Mouse (Mus musculus): Measurements from ENCODE around the gene Lcp1. TPM values are rescaled to one million over a fixed set of nuclear protein-coding genes. Genes with fewer than 3 reads are reported as not detected.
A peak's percentile ranks its signal among the peaks of the same experiment; 100 is the strongest.

Gene Lcp1
- total and polyA plus RNA-seq, 3 experiments: 258 to 777 (median 373) TPM

DNA sequence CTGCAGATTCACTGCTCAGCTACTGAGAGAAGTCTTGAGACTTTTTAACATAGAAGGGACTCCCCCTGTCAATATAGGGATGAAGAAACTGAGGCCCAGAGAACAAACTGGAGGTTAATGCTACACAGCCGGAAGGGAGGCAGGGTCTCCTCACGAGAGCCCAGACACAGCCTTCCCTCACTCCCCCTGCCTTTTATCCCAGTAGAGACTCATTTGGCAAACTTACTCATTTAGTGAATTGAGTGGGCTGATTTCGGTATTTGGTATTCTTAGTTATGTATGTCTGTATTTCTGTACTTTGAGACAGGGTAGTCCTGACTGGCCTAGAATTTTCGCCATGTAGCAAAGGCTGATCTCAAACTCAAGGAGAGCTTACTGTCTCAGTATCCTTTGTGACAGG is 59.8 kb downstream of the Lcp1 start:
- dilution Hi-C loops (cut with MboI; ENCODE audit: extremely low pct_ligation_motif_present, extremely low pct_unique_long_range_greater_than_20kb, low sequenced_read_pairs): no loop called here

GRCm38 (mm10) chr14:75192427-75192826 is 61.5 kb downstream of the Lcp1 start:
- Histone ChIP-seq H3K27me3 (replicated peaks) (no peaks in the 10 kb centered on the region), H3K4me3 (replicated peaks in 1 of 3; ENCODE audit: low read depth in 2 of 3, low read length in 2 of 3, poor library complexity in 1 of 3) (peak overlapping the region; percentile 10 to 47 (median 40)), H3K4me1 (ENCODE audit: control insufficient read depth in 1 of 2, insufficient read depth in 2 of 2) (peaks cover 35 to 99% of the 10 kb centered on the region in 2 experiments), H3K4me2 (ENCODE audit: insufficient read depth, low read depth, poor library complexity, severe bottlenecking) (peak overlapping the region; percentile 64), H3K9ac (ENCODE audit: insufficient read depth, low read depth) (peak overlapping the region; percentile 42), H3K27ac (ENCODE audit: insufficient read depth, low read depth) (peak overlapping the region; percentile 95), H3K79me2 (replicated peaks; ENCODE audit: control insufficient read depth, extremely low read depth, insufficient read depth, poor library complexity, severe bottlenecking) (peaks cover 86% of the 10 kb centered on the region), H3K36me3 (replicated peaks in 1 of 2; ENCODE audit: control insufficient read depth in 1 of 2, insufficient read depth in 1 of 2, low read length in 1 of 2) (peaks cover 4 to 72% of the 10 kb centered on the region in 2 experiments), H3K9me3 (replicated peaks; ENCODE audit: low read length) (no peaks in the 10 kb centered on the region)
- no peak for DNase-seq (ENCODE audit: extremely low read depth)
- dilution Hi-C loops (cut with MboI; ENCODE audit: extremely low pct_ligation_motif_present, extremely low pct_unique_long_range_greater_than_20kb, low sequenced_read_pairs) (no loop called here), in situ Hi-C loops (cut with MboI; ENCODE audit: low pct_ligation_motif_present, low pct_unique_long_range_greater_than_20kb, low sequenced_read_pairs) (loop anchor here (10.0 kb wide), 1 partner anchor 138 kb away; no protein-coding TSS in a partner anchor)
- no peak for TF ChIP-seq NELFE (IDR thresholded peaks at IDR 0.05; ENCODE audit: low read depth, low read length)
- TF ChIP-seq JUN (IDR thresholded peaks at IDR 0.05; ENCODE audit: insufficient read depth, low read depth, low read length): no peak
- TF ChIP-seq GABPA (IDR thresholded peaks at IDR 0.05; ENCODE audit: insufficient replicate concordance, low read depth, low read length): no peak
- no peak for TF ChIP-seq JUND (conservative IDR thresholded peaks at IDR 0.05; ENCODE audit: low read depth, low read length)
- no peak for TF ChIP-seq NRF1 (IDR thresholded peaks at IDR 0.05; ENCODE audit: low read depth, low read length)
- TF ChIP-seq UBTF (IDR thresholded peaks at IDR 0.05; ENCODE audit: low read depth, low read length): 0 out of 2 replicates have a peak, but pooled peaks have one; percentile 44
- TF ChIP-seq PAX5 (IDR thresholded peaks at IDR 0.05; ENCODE audit: low read length): no peak
- no peak for TF ChIP-seq CHD1 (IDR thresholded peaks at IDR 0.05; ENCODE audit: low read depth, low read length)
- TF ChIP-seq ZC3H11A (IDR thresholded peaks at IDR 0.05; ENCODE audit: low read depth, low read length): no peak
- peak; percentile 34 for TF ChIP-seq SMC3 (IDR thresholded peaks at IDR 0.05; ENCODE audit: low read depth, low read length)
- peak; percentile 41; the same call in 1 of the 2 replicates for TF ChIP-seq MXI1 (IDR thresholded peaks at IDR 0.05; ENCODE audit: low read depth, low read length)
- TF ChIP-seq USF1 (IDR thresholded peaks at IDR 0.05; ENCODE audit: low read depth, low read length): no peak
- peak in 1 of 2 experiments; percentile 29; a peak in 1 of 4 replicates for TF ChIP-seq CTCF (conservative IDR thresholded peaks at IDR 0.05 in 1 of 2, IDR thresholded peaks at IDR 0.05 in 1 of 2; ENCODE audit: low read depth in 2 of 2, low read length in 2 of 2)
- no peak for TF ChIP-seq ZMIZ1 (IDR thresholded peaks at IDR 0.05; ENCODE audit: low read depth, low read length)
- TF ChIP-seq ETS1 (conservative IDR thresholded peaks at IDR 0.05; ENCODE audit: low read depth, low read length): no peak
- TF ChIP-seq ZKSCAN1 (IDR thresholded peaks at IDR 0.05; ENCODE audit: borderline replicate concordance, low read depth, low read length): no peak
- TF ChIP-seq ELF1 (IDR thresholded peaks at IDR 0.05; ENCODE audit: low read depth, low read length): peak; percentile 33; the same call in 1 of the 2 replicates
- TF ChIP-seq MEF2A (IDR thresholded peaks at IDR 0.05; ENCODE audit: borderline replicate concordance, low read depth, low read length): no peak
- no peak for TF ChIP-seq KAT2A (IDR thresholded peaks at IDR 0.05; ENCODE audit: insufficient replicate concordance, low read length)
- no peak for TF ChIP-seq MAFK (IDR thresholded peaks at IDR 0.05; ENCODE audit: insufficient replicate concordance, low read length)
- no peak for TF ChIP-seq TCF12 (IDR thresholded peaks at IDR 0.05; ENCODE audit: low read depth, low read length)
- TF ChIP-seq ZNF384 (IDR thresholded peaks at IDR 0.05; ENCODE audit: low read depth, low read length): no peak
- TF ChIP-seq CHD2 (IDR thresholded peaks at IDR 0.05; ENCODE audit: low read length): no peak
- peak; percentile 61; the same call in 1 of the 2 replicates for TF ChIP-seq SIN3A (IDR thresholded peaks at IDR 0.05; ENCODE audit: low read length)
- no peak; the same call in none of the 2 replicates for TF ChIP-seq RAD21 (IDR thresholded peaks at IDR 0.05; ENCODE audit: low read depth, low read length)
- TF ChIP-seq POLR2AphosphoS2 (IDR thresholded peaks at IDR 0.05; ENCODE audit: low read depth, low read length): no peak
- TF ChIP-seq USF2 (conservative IDR thresholded peaks at IDR 0.05; ENCODE audit: low read depth, low read length): no peak
- no peak for TF ChIP-seq E2F4 (IDR thresholded peaks at IDR 0.05; ENCODE audit: insufficient replicate concordance, low read depth, low read length)

More for the DNA sequence above, 59.8 kb downstream of the Lcp1 start:
- peak overlapping the region; percentile 16 to 26 (median 16) for H3K4me3 ChIP-seq (replicated peaks in 1 of 3; ENCODE audit: low read depth in 2 of 3, low read length in 2 of 3, poor library complexity in 1 of 3)
- peak overlapping the region; percentile 42 for H3K9ac ChIP-seq (ENCODE audit: insufficient read depth, low read depth)
- H3K27ac ChIP-seq (ENCODE audit: insufficient read depth, low read depth): peak overlapping the region; percentile 73
- peaks cover 85% of the 10 kb centered on the region for H3K79me2 ChIP-seq (replicated peaks; ENCODE audit: control insufficient read depth, extremely low read depth, insufficient read depth, poor library complexity, severe bottlenecking)
- in situ Hi-C loops (cut with MboI; ENCODE audit: low pct_ligation_motif_present, low pct_unique_long_range_greater_than_20kb, low sequenced_read_pairs): loop anchor here (10.0 kb wide), 1 partner anchor 136 kb away; no protein-coding TSS in a partner anchor
- TF ChIP-seq POLR2A (IDR thresholded peaks at IDR 0.05; ENCODE audit: low read depth, low read length) (peak; percentile 31; the same call in 1 of the 2 replicates), SIN3A (IDR thresholded peaks at IDR 0.05; ENCODE audit: low read length) (0 out of 2 replicates have a peak, but pooled peaks have one; percentile 27), JUND (conservative IDR thresholded peaks at IDR 0.05; ENCODE audit: low read depth, low read length) (0 out of 2 replicates have a peak, but pooled peaks have one; percentile 36), EP300 (IDR thresholded peaks at IDR 0.05; ENCODE audit: low read length) (no peak), TBP (conservative IDR thresholded peaks at IDR 0.05; ENCODE audit: low read depth, low read length) (0 out of 2 replicates have a peak, but pooled peaks have one; percentile 26), BHLHE40 (IDR thresholded peaks at IDR 0.05; ENCODE audit: low read depth, low read length) (peak; percentile 85), MYC (IDR thresholded peaks at IDR 0.05; ENCODE audit: low read depth, low read length) (no peak), ELF1 (IDR thresholded peaks at IDR 0.05; ENCODE audit: low read depth, low read length) (no peak), UBTF (IDR thresholded peaks at IDR 0.05; ENCODE audit: low read depth, low read length) (no peak), ZKSCAN1 (IDR thresholded peaks at IDR 0.05; ENCODE audit: borderline replicate concordance, low read depth, low read length) (no peak)
- H3K9me3 ChIP-seq (replicated peaks; ENCODE audit: low read length): no peaks in the 10 kb centered on the region
- no peak for DNase-seq (ENCODE audit: extremely low read depth)
- peaks cover 31 to 99% of the 10 kb centered on the region in 2 experiments for H3K4me1 ChIP-seq (ENCODE audit: control insufficient read depth in 1 of 2, insufficient read depth in 2 of 2)
- H3K27me3 ChIP-seq (replicated peaks): no peaks in the 10 kb centered on the region
- H3K36me3 ChIP-seq (replicated peaks in 1 of 2; ENCODE audit: control insufficient read depth in 1 of 2, insufficient read depth in 1 of 2, low read length in 1 of 2): peaks cover 4 to 64% of the 10 kb centered on the region in 2 experiments
- peak overlapping the region; percentile 64 for H3K4me2 ChIP-seq (ENCODE audit: insufficient read depth, low read depth, poor library complexity, severe bottlenecking)
